Mouse (Mus musculus) thymus, adult 2 months (tissue): ENCODE results near the gene Gm19935. TPM values are rescaled to one million over a fixed set of nuclear protein-coding genes. Genes with fewer than 3 reads are reported as not detected.

Experiments used
- DNase-seq: peaks from one replicate; pipeline ENCODE4 v3.0.0; 2021
- H3K27ac ChIP-seq: fragments of 200-500 bp; 2 replicates; pipeline ENCODE4 v1.5.1; 2012; ENCODE audit warnings: low read length, control low read depth; ENCODE audit not compliant: control insufficient read depth, insufficient read depth
- H3K27me3 ChIP-seq: fragments of 200-500 bp; 2 replicates; pipeline ENCODE4 v1.6.1; 2012; ENCODE audit warnings: mild to moderate bottlenecking, low read length, moderate library complexity, mixed read lengths; ENCODE audit not compliant: control insufficient read depth, insufficient read depth
- H3K36me3 ChIP-seq: fragments of 200-500 bp; 2 replicates; pipeline ENCODE4 v1.6.1; 2012; ENCODE audit warnings: mild to moderate bottlenecking, low read length, moderate library complexity; ENCODE audit not compliant: control insufficient read depth, insufficient read depth
- H3K4me1 ChIP-seq: fragments of 200-500 bp; replicated peaks from 2 replicates; pipeline ENCODE4 v1.6.1; 2012; ENCODE audit warnings: low read length; ENCODE audit not compliant: control insufficient read depth, insufficient read depth
- H3K4me3 ChIP-seq: fragments of 200-500 bp; 2 replicates; pipeline ENCODE4 v1.5.1; 2012; ENCODE audit warnings: mild to moderate bottlenecking, low read length, control low read depth, moderate library complexity; ENCODE audit not compliant: control insufficient read depth, insufficient read depth
- CTCF ChIP-seq: fragments of 200-500 bp; IDR thresholded peaks from 2 replicates; pipeline ENCODE4 v1.5.1; 2012; ENCODE audit warnings: mild to moderate bottlenecking, control low read depth, low read length, moderate library complexity, borderline replicate concordance; ENCODE audit not compliant: control insufficient read depth, poor library complexity, insufficient read depth; ENCODE audit errors: extremely low read depth
- POLR2A ChIP-seq: fragments of 200-500 bp; IDR thresholded peaks from 2 replicates; pipeline ENCODE4 v1.6.1; 2012; ENCODE audit warnings: mild to moderate bottlenecking, low read length, control low read depth, moderate library complexity; ENCODE audit not compliant: control insufficient read depth, poor library complexity, insufficient read depth; ENCODE audit errors: extremely low read depth
- WGBS: fragments of 180-500 bp; shearing (Covaris S2); methylation state at CpG from one replicate; pipeline ENCODE4 v1.1.7; 2018; 5-methylcytosine and 5-hydroxymethylcytosine counted together
- polyA plus RNA-seq: library from polyadenylated mRNA; depleted of rRNA; stranded (reverse); fragments of >200 nt; gene quantifications from 2 replicates; pipeline ENCODE4 v1.2.3, GENCODE M21; 2012

Gm19935 gene
- polyA plus RNA-seq, 1 experiment: 0.34 TPM

GRCm38 (mm10) chr8:90819561-90820320 lies 2.5 kb upstream of the Gm19935 start:
- H3K4me3 ChIP-seq: no peak overlapping the region
- H3K27ac ChIP-seq: no peak overlapping the region
- H3K4me1 ChIP-seq: peaks cover 3% of the 10 kb centered on the region
- no peaks in the 10 kb centered on the region for H3K27me3 ChIP-seq
- TF ChIP-seq CTCF (no peak), POLR2A (no peak)
- DNase-seq: no peak
- no peaks in the 10 kb centered on the region for H3K36me3 ChIP-seq
- 74% methylated on average over 9 of the region's 9 CpGs for WGBS

- Histone ChIP-seq H3K4me1 (no peaks in the 10 kb centered on the region), H3K4me3 (no peak overlapping the region), H3K27ac (no peak overlapping the region), H3K27me3 (no peaks in the 10 kb centered on the region), H3K36me3 (no peaks in the 10 kb centered on the region)
- 94% methylated on average over 23 of the region's 23 CpGs for WGBS
- no peak for DNase-seq
- TF ChIP-seq POLR2A: no peak
- no peak for TF ChIP-seq CTCF
These were observed 921 bp downstream of the Gm19935 start for GRCm38 (mm10) chr8:90816061-90816882.

- WGBS: 97% methylated on average over 10 of the region's 10 CpGs
- no peaks in the 10 kb centered on the region for H3K27me3 ChIP-seq
- no peaks in the 10 kb centered on the region for H3K36me3 ChIP-seq
- no peak overlapping the region for H3K27ac ChIP-seq
- no peak overlapping the region for H3K4me3 ChIP-seq
- TF ChIP-seq POLR2A (no peak), CTCF (no peak)
- H3K4me1 ChIP-seq: no peaks in the 10 kb centered on the region
- DNase-seq: no peak
These were observed 3.4 kb downstream of the Gm19935 start for GRCm38 (mm10) chr8:90813602-90814320.

DNA sequence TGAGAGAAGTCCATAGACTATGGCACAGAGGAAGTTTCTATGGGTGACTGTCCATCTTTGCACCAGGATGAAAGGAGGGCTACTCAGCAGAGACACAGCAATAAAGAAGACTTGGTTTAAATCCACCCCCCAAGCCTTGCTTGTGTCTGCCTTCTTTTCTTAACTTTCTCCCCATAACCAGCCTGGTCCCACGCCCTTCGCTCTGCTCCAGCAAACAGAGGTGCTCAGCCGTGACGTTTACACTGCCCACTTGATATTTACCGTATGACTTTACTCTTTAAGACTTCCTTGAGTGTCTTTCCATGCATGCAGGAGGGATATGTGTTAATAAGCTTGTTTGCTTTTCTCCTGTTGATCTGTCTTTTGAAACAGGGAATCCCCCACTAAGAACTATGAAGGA lies 17.7 kb downstream of the Gm19935 start:
- peaks cover 14% of the 10 kb centered on the region for H3K4me1 ChIP-seq
- H3K4me3 ChIP-seq: no peak overlapping the region
- 96% methylated on average over 5 of the region's 5 CpGs for WGBS
- no peak for TF ChIP-seq POLR2A
- TF ChIP-seq CTCF: no peak
- no peaks in the 10 kb centered on the region for H3K36me3 ChIP-seq
- DNase-seq: no peak
- H3K27me3 ChIP-seq: no peaks in the 10 kb centered on the region
- H3K27ac ChIP-seq: no peak overlapping the region

DNA sequence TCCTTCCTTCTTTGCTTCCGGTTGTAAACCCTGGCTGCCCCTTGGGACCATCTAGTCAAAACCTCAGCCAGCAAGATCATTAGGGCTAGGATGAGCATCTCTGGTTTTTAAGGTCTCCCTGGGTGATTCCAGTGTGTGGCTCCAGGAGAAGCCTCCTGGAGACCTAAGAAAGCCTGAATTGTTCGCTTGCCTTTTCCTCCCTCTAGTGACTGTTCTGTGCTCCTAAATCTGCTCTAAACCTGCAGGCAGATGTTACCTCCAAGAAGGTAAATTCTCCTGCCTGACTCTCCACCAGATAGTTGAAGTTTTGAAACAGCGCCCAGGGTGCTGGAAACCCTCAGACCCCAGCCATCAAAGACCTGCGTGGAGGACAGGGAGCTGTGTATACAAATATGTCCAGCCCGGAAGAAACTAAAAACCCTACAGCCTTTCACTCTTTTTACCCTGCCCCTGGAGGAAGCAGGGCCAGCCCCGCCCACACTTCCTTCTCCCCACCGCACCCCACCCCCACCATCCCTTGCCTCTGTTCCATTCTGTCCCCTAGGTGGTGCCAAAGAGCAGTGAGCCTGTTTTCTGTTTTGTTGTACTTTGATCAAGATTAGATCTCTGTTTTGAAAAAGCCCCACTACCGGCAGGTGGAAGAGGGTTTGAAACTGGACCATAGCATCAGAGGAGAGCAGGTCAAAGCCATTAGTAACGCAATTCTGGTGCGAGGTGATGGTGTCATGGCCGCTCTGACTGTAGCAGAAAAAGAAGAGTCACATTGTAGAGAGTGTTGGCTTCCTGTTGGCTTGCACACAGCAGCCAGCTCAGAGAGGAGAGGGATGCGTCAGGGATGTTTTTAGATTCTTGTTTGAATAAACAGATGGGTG lies 22.0 kb downstream of the Gm19935 start:
- Histone ChIP-seq H3K27me3 (no peaks in the 10 kb centered on the region), H3K4me1 (peaks cover 14% of the 10 kb centered on the region), H3K4me3 (peak overlapping the region; percentile 32), H3K36me3 (no peaks in the 10 kb centered on the region), H3K27ac (peak overlapping the region; percentile 93)
- DNase-seq: peak; percentile 88
- TF ChIP-seq POLR2A (no peak), CTCF (no peak)
- 4% methylated on average over 12 of the region's 12 CpGs for WGBS

GRCm38 (mm10) chr8:90793710-90794109 lies 23.5 kb downstream of the Gm19935 start:
- peaks cover 14% of the 10 kb centered on the region for H3K4me1 ChIP-seq
- H3K36me3 ChIP-seq: no peaks in the 10 kb centered on the region
- H3K27ac ChIP-seq: no peak overlapping the region
- H3K4me3 ChIP-seq: no peak overlapping the region
- H3K27me3 ChIP-seq: no peaks in the 10 kb centered on the region
- peak; percentile 73; the same call in 1 of the 2 replicates for TF ChIP-seq CTCF
- TF ChIP-seq POLR2A: no peak
- DNase-seq: peak; percentile 73
- WGBS: 17% methylated on average over 3 of the region's 3 CpGs
